Mouse (Mus musculus): ENCODE measurements around the gene Otx1. TPM values are rescaled to one million over a fixed set of nuclear protein-coding genes. Genes with fewer than 3 reads are reported as not detected.

Otx1 gene
- not detected for total RNA-seq (2022)

DNA sequence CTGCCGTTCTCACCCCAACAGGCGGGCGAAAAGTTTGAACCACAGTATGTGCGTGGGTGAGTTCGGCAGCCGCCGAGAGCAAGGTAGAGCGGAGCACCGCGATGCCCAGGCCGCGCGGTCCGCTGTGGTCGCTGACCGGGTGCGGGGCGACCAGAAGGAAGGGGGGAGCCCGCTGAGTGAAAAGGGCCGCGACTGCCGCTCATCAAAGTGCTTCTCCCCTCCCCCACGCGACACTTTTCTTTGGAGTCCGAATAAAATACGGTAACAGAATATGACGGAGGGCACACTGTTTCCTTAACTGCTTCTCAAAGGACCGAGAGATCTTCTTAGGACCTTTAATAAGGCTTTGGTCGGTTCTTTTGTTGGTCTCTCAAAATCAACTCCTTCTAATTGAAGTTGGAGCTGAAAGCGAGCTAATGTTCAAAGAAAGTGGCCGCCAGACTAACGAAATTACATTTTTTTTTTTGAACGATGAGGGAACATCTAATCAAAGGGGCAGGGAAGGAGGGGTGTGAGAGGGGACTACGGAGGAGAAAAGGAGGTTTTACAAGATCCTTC lies at the start of gene Otx1:
Otx1 (minus strand) TSS at position 115 of the 558 bp plus-strand sequence.
- DNase-seq (ENCODE audit: low spot score) = no peak

DNA sequence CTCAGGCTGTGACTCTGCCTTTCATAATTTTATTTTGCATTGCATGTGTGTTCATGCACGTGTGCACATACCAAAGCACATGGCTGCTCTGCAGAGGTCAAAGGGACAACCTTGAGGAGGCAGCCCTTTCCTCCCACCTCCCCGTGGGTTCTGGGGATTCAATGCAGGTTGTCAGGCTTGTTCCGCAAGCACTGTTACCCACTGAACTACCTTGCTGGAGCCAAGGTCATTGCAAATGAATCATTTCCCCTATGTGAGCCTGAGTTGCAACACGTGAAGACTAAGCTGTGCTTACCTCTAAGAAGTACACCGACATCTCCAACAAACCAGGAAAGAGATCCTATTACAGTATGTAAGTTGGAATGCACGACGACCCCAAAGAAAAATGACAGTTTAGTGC lies 48.2 kb upstream of the Otx1 start:
- no peak for DNase-seq (ENCODE audit: low spot score)

DNA sequence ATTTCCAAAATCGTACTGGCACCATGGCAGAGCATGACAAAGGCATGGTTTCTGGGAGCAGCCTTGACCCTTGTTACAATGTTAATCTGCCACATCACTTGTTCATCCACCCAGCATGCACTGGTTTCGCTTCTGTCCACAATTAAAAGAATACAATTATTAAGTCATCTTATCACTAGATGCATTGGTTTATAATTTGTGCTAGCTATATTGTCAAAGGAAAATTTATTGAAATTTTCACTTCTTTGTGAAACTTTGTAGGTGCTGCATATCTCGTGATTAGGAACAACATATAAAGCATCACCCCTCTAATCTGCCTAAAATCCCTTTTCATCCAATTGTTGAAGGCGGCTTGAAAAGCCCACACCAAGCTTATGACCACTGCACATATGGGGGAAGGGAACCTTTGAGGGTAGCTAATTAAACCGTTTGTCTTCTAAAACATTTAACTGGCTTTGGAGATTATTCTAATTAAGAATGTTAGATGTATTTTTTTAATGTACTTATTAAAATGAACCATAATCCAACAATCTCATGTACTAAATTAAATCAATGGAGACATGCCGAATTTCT lies 37.2 kb upstream of the Otx1 start:
- no peak for DNase-seq (ENCODE audit: low spot score)

DNA sequence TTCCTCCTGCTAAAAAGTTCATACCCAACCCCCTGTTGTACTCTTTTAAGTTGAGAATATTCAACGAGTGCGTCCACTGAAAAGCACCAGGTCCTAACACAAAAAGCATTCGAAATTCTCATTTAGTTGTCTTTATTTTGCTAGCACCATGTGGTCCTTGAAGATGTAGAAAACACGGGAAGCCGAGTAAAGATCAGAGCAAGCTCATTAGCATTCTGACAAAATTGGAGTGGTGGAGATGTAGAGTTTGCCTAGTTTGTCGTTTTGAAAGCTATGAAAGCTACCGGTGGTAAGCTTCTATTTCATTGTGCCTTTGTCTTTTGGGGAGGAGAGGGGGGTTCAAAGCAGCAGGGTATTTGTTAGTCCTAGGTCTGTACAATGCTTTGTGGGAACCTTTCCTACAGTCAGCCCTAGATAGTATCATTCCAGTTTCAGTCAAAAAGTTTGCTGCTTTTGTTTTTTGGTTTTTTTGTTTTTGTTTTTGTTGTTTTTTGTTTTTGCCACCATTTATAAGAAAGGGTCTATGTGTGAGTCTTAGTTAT lies 31.9 kb upstream of the Otx1 start:
- DNase-seq (ENCODE audit: low spot score) = no peak

DNA sequence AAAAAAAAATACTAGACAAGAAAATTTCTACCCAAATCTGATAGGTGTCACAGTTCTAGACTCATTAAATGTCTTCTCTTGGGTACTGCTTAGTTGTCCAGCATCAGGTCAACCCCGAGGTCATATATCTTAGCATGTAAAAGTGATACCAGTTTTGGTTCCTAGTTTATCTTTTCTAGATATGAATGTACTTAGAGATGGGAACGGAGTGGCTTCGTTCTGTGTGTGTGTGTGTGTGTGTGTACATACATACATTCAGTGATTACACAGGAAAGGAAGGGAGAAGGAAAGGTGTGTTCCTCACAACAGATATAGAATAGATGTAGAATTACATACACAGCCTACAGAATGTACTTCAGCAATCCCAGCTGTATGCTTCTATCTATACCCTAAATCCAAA lies 30.9 kb upstream of the Otx1 start:
- no peak for DNase-seq (ENCODE audit: low spot score)

DNA sequence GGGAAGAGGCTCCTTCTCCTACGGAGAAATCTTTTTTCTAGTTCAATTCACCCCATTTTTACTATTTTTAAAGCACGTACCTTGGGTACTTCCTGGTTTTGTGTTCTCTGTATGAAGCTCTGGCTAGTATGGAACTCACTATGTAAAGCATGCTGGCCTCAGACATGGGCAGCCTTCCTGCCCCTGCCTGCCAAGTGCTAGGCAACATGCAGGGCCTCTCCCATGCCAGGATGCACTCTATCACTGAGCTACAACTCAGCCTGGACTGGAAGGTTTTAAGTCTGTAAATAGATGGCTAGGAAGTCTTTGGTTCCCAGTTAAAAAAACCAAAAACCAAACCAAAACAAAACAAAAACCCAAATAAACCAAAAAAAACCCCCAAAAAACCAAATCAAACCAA lies 17.9 kb upstream of the Otx1 start:
- no peak for DNase-seq (ENCODE audit: low spot score)

DNA sequence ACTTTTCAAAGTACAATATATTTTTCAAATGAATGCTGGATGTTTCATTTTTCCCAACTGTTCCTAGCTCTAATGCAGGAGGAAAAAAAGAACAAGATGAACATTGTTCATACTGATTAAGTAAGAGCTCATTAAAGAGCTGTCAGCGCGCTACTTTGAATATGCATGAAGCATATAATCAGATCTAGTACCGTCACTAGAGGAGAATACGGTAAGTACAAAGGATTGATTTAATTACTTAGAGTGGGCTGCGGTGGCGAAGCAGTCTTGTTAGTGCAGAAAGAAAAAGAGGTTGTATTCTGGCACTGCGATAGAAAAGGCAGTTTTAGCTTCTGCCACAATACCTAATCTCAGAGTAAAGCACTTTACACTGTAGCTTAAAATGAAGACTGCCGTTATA lies 14.7 kb upstream of the Otx1 start:
- DNase-seq (ENCODE audit: low spot score) = no peak

DNA sequence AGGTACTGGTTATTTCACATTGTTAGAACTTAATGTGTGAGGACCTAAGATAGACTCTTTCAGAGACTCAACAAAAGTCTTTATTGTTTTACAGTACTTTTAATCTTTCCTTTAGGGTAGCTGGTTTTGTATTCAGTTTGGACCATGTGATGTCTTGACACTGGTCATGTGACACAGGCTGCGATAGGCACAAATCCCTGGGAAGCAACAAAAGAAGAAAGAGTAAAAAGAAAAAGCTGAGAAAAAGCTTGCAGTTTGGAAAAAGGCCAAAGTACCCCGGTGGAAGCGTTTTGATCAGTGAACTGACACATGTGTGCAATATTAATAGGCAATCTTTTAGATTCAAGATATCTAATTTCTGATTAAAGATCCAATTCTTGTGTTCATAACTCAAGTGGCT lies 13.6 kb upstream of the Otx1 start:
- DNase-seq (ENCODE audit: low spot score) = no peak

DNA sequence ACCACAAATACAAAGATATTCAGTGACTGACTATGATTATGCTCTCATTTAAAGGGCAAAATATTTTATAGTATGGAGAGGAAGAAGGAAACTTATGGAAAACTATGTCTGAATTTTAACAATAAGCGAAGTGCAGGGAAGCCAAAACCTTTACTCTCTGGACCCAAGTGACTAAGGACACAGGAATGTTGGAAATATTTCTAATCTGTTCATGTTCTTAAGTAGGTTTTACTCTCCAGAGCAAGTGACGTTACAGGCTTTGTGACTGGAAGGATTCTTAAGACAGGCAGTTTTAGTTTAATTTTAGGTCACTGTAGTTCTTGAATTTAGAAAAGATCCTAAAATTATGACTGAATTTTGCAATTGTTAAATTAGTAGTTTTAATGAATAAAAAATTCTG lies 6.1 kb upstream of the Otx1 start:
- no peak for DNase-seq (ENCODE audit: low spot score)

DNA sequence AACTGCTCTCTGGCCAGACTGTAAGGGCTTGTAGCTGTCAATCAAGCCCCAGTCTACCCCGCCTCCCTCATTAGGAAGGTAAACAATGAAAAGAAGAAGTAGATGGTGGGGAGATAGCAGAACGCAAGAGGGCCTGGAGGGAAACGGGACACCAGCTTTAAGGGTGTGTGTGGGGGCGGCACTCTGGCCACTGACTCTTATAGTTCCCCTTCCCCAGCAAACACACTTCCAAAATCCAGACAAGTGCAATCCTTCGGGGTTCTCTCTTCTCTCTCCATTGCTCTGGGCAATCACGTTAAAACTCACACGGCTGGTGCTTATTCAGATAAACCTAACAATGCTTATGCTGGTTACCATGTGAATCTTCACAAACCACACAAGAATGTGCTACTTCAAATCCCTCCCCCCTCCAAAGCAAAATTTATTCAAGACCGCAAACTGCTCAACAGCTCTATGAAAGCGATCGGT lies 5.5 kb upstream of the Otx1 start:
- no peak for DNase-seq (ENCODE audit: low spot score)

DNA sequence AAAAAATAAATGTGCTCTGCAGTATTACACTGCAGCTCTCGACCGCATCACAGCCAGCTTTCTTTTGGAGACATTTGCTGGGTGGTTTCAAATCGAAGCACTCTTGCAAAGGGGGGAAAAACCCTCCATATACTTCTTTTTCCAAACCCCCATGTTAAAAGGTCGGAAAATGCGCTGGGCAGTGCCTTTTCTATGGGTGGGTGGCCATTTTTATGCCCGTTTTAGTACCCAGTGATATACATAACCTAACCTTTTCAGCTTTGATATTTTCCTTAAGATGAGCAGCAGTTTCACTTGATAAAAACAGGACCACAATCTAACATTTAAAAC lies 5.0 kb upstream of the Otx1 start:
- no peak for DNase-seq (ENCODE audit: low spot score)

DNA sequence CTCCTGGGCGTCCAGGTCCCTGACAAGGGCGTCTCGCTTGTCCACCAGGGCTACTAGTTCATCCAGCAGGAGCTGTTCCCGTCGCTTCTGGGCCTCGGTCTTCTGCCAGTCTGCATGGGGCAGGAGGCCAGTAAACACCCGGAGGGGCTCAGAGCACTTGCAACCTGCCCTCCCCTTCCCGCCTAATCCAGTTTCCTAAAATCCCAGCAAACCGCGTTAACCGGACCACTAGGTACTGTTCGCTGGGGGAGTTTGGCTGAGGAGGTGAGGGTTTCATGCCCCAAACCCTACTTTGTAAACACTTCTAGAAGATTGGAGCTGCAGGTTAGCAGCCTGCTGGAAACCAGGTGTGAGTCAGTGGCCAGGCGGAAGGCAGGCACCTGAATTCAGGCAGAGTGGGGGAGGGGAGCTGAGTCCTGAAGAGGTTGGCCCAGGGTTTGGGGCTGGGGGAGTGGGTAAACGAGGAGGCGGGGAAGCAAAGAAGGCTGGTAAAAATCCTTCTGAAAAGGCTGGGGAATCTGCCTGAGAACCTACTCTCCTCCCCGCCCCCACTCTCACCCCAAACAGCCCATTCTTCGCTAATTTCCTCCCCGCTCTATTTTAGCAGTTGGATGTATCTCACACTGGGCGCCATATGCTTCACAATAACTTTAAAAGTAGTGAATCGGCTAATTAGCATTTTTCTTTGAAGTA lies 4.5 kb upstream of the Otx1 start:
- DNase-seq (ENCODE audit: low spot score) = no peak

DNA sequence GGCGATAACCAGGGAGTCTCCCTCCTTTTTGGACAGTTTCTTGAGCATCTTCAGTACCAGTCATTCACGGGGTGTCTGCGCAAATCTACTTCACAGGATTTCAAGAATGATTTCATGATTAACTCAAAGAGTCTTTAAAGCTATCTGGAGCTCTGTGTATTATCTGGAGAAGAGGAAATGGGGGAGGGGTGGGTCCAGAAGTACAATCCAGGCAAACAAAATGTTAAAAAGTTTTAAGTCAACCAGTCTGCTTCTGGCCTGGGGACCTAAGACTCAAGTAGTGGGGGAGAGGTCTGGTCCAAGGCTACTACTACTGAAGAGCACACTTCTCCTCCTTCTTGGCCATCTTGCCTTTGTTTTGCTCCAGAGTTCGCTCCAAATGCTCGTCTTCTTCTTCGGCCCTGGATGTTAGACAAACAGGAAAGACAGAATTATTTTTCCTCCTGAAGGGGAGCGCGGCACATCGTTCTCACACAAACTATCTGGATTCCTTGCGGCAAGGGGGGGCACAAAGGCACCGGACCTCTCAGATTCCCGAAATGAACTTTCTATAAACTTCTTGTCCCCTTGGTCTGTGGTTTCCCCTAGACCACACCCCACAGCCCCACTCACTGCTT lies 3.9 kb upstream of the Otx1 start:
- DNase-seq (ENCODE audit: low spot score) = no peak

DNA sequence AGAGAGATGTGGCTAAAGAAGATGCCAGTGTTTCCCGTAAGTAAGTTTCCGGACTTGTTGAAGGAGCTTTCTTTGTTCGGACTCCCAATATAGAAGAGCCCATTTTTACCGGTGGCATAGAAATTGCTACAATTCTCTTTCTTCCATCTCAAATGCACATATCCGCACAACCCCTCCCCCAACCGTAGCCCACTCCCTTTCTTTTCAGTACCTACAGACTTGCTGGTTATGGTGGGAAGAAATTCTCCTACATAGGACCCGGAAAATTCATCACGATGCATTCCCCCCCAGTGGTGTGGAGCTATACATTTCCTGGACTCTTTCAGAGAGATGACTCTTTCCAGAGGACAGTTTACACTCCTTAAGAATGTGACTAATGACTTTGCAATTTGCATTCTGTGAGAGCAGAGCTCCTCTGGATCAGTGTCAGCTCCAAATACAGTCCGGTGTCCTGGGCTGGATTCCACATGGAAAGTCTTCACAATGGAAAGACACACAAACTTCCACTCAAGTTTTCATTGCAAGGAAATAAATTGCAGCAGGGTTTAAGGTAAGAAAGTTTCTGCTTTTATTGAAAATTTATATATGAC lies 2.7 kb upstream of the Otx1 start:
- DNase-seq (ENCODE audit: low spot score) = no peak

DNA sequence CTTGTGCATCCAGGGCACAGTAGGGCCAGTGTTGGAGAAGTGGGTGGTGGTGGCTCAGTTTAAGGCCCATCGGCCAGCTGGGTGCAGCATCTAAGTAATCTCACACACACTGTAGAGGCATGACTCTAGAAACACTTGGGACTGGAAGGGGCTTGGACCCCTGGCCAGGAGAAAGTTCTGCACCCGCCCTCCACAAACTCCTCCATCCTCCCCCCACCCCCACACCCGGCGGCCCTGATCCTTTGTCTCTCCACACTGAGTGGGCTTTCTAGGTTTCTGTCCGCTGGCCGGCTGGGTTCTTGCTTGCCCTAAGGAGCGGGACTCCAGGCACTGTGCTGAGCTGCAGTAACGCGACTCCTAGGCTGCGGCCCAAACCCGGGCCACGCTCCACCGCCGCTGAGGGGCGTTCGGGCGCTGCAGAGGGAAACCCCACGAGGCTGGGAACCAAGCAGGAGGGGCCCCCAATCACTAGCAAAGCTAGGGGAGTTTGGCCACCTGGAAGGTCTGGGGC lies 1.7 kb upstream of the Otx1 start:
- DNase-seq (ENCODE audit: low spot score) = no peak

DNA sequence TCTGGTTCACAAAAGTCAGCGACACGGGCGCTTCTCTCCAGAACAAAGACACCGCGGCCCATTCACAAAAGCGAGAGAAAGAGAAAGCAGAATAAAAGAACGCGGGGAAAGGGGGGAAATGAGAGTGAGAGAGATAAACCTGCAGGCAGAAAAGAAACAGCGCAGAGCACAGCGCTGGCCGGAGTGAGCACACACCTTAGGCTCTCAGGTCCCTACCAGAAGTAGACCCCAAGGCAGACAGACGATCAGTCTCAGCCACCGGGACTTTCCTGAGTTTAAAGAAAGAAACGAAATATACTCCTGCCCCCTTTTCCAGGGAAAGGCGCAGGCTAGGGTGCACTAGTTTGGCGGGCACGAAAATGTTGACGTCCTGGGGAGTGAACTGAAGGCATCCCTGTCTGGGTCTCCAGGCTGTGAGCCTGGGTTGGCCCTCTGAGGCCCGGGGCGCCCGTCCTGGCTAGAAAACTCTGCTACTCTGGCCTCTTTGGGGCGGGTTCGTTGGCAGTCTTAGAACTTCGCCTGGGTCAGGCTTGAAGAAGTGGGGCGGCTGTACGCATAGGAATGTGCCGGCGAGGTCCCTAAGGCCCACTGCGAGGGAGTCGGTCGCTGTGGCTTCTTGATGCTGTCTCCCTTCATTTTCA lies 764 bp upstream of the Otx1 start:
- DNase-seq (ENCODE audit: low spot score) = no peak

DNA sequence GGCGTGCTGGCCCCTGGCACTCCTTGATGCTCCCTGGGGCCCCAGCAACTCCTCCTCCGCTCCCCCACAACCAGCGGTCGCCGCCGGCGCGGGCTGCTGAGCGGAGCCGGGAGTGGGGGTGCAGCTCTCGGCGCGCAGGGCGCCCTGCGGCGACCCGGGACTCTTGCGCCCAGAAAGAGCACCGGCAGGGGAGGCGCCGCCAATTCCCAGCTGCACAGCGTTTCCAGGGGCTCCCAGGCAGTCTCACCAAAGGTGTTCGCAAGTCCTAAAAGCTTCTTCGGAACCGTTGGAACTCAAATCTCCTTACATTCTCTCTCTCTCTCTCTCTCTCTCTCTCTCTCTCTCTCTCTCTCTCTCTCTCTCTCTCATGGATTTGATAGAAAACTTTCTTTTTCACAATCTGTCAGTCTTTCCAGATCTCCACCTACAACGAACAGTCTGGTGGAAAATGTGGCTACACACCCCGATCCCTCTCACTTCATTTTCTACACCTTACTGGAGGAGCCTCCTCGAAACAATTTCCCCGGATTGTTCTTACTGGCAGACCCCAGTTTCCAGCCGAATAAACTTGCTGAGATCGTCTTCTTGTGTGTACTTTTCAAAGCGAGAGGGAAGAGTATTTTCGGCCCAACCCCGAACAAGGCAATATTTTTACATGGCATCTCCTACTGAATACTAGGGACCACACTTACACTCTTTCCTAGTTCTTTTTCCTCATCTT lies 475 bp downstream of the Otx1 start:
- DNase-seq (ENCODE audit: low spot score) = no peak

DNA sequence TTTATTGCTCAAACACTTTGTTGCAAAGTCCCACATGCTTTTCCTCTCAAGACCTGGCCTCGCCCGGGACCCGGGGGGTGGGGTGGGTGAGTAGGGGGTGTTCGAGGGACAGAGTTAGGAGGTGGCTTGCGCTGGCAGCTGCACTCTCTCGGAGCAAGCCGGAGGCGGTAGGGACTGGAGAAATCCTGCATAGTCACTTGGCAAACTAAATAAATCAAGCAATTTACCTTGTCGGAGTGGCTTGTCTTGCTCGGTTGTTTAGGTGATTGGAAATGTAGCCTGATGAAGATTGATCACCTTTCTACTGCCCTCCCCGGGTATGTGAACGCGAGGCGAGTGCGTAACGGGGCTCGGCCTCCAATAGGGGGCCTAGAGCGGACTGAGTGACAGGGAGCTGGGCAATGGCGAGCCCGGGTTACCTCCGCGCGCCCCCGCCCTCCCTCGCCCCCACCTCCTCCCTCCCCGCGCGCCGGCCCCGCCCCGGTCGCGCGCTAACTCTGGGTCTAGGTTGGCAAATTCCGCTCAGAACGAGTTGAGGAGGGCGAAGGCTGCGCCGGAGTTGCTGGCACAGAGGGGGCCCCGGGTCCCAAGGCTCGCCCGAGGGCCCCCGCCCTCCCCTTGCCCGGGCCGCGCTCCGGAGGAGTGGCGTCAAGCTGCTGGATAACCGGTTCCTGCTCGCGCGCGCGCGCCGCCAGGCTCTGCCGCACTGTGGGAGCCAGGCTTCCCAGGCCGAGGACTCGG lies 1.2 kb downstream of the Otx1 start:
- no peak for DNase-seq (ENCODE audit: low spot score)

DNA sequence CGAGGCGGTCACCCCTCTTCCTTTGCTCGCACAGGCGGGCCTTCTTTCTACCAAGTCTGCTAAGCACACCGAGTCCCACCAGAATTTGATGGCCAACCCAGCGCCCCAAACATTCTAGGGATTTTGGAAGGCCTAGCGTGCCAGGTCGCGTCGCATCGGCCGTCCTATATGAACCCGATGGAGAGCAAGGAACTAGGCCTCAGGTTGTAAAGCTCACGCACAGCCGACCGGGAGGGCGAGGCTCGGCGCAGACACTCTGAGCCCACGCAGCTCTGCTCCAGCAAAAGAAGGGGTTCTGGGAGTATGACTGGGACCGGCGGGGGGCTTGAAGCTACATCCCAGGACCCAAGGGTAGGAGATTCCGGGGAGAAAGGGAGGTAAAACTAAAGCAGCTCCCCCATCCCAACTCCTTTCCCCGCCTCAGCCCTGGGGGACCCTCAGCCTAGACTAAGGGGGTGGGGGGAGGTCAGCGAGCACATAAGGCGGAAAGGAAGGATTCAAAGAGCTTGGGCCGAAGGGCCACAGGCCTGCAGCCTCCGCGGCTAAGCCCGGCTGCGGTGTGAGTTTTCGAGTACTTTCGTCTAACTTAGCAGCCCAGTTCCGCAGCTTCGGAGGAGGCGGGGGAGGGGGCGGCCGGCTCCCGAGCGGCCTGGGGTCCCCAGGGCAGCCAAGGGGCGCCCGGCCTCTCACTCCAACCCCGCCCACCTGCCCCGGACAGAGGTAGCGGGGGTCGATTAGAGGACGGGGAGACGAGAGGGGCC lies 2.2 kb downstream of the Otx1 start:
- no peak for DNase-seq (ENCODE audit: low spot score)
